Mouse (Mus musculus): ENCODE data around the gene Hmgb1.

The Hmgb1 gene

GRCm38 (mm10) chr5:149097841-149098240, 86.4 kb downstream of the Hmgb1 start:
- DNase-seq, result no peak

GRCm38 (mm10) chr5:149096284-149096683, 88.0 kb downstream of the Hmgb1 start:
- DNase-seq, result no peak

GRCm38 (mm10) chr5:149092926-149093325, 91.4 kb downstream of the Hmgb1 start:
- no peak for DNase-seq

GRCm38 (mm10) chr5:149092526-149092925, 91.8 kb downstream of the Hmgb1 start:
- DNase-seq, result no peak

GRCm38 (mm10) chr5:149091256-149091655, 93.0 kb downstream of the Hmgb1 start:
- DNase-seq, result no peak

- DNase-seq, result no peak
Measured at GRCm38 (mm10) chr5:149089860-149090259, 94.4 kb downstream of the Hmgb1 start.

- DNase-seq, result no peak
Measured at GRCm38 (mm10) chr5:149089456-149089855, 94.8 kb downstream of the Hmgb1 start.

- DNase-seq, result no peak
Measured at GRCm38 (mm10) chr5:149088891-149089290, 95.4 kb downstream of the Hmgb1 start.

GRCm38 (mm10) chr5:149088149-149088548, 96.1 kb downstream of the Hmgb1 start:
- DNase-seq, result no peak

- no peak for DNase-seq
Measured at GRCm38 (mm10) chr5:149086382-149087244, 97.7 kb downstream of the Hmgb1 start.

GRCm38 (mm10) chr5:149080466-149080865, 103.8 kb downstream of the Hmgb1 start:
- DNase-seq, result no peak

GRCm38 (mm10) chr5:149079758-149080150, 104.5 kb downstream of the Hmgb1 start:
- DNase-seq, result no peak

- DNase-seq, result peak; percentile 43
Measured at GRCm38 (mm10) chr5:149079018-149079757, 105.1 kb downstream of the Hmgb1 start.

GRCm38 (mm10) chr5:149077136-149077535, 107.2 kb downstream of the Hmgb1 start:
- no peak for DNase-seq

GRCm38 (mm10) chr5:149071546-149071945, 112.7 kb downstream of the Hmgb1 start:
- no peak for DNase-seq

GRCm38 (mm10) chr5:149068745-149069144, 115.5 kb downstream of the Hmgb1 start:
- DNase-seq, result no peak

- no peak for DNase-seq
Measured at GRCm38 (mm10) chr5:149068247-149068740, 116.0 kb downstream of the Hmgb1 start.

GRCm38 (mm10) chr5:149067501-149067961, 116.8 kb downstream of the Hmgb1 start:
- no peak for DNase-seq

- peak; percentile 36 for DNase-seq
Measured at GRCm38 (mm10) chr5:149062833-149063232, 121.5 kb downstream of the Hmgb1 start.

GRCm38 (mm10) chr5:149053352-149054168, 130.7 kb downstream of the Hmgb1 start:
- no peak for DNase-seq

- peak; percentile 99 for DNase-seq
Measured at GRCm38 (mm10) chr5:149052421-149053338, 131.6 kb downstream of the Hmgb1 start.
